Mouse (Mus musculus): ENCODE measurements around the gene Ercc5.
A peak's percentile ranks its signal among the peaks of the same experiment; 100 is the strongest.

The Ercc5 gene

DNA sequence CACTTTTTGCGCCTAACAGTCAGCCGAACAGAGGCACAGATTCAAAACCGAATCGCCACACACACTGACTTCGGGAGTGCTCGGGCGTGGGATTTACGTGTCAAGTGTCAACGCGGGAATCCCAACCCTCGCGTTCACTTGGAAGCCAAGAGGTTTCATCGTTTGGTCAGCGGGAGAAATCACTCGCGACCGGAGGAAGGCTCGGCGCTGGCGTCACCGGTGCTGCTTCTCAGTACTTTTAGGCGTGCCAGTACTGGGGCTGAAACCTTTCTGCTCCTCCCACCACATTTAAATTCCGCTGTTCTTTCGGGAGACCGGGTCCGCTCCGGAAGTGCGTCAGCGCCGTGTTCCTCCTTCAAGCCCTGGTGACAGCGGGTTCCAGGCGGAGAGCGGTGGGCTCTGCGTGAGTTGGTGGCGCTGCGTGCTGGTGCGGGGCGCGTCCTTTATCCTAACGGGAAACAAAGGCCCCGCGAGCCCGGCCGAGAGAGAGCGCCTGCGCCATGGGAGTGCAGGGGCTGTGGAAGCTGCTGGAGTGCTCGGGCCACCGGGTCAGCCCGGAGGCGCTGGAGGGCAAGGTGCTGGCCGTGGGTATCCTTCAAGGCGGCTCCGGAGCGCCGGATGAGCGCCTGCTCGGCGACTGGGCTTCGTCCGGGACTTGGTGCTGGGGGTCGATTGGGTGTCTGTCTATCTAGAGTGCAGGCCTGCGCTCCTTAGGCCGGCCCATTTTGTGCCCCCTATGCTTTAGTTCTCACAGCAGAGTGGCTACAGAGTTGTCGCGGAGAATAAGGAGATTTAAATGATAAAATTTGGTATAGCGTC, at the start of gene Ercc5:
Gene Ercc5 (plus strand): TSS at position 182 of the 819 bp plus-strand sequence.
- DNase-seq, result peak; percentile 88 to 91

GRCm38 (mm10) chr1:44101448-44102225, 45.9 kb upstream of the Ercc5 start:
- DNase-seq, result peak; percentile 47 to 59

- peak; percentile 95 to 98 for DNase-seq
Measured at GRCm38 (mm10) chr1:44102259-44102717, 45.3 kb upstream of the Ercc5 start, which contains the start of gene Tex30. Gene Tex30 (minus strand): TSS chr1:44102441.

- DNase-seq, result peak; percentile 8 to 18
Measured at GRCm38 (mm10) chr1:44102939-44103338, 44.6 kb upstream of the Ercc5 start.

DNA sequence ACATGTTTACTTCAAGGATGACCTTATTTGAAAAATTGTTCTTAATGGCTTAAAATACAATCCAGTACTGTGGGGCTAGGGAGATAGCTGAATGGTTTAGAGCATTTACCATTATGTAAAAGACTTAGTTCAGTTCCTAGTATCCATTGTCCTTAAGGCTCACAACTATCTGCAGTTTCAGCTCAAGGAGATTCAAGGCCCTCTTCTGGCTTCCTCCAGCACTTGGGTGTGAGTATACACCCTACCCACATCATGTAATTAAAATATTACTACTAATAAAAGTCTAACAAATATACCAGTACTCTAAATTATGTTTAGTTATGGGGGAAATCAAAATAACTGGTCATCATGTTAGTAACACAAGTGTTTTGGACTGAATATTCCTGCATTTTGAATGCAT, 30.0 kb upstream of the Ercc5 start:
- DNase-seq, result no peak

GRCm38 (mm10) chr1:44118239-44119054, 29.1 kb upstream of the Ercc5 start, which contains the start of the genes Kdelc1 and Bivm:
Gene Kdelc1 (minus strand): TSS chr1:44118808.
Gene Bivm (plus strand): TSS chr1:44118957.
- DNase-seq, result peak; percentile 92 to 93

GRCm38 (mm10) chr1:44119201-44120073, 28.1 kb upstream of the Ercc5 start:
- DNase-seq, result peak; percentile 88 to 90

GRCm38 (mm10) chr1:44120074-44120406, 27.5 kb upstream of the Ercc5 start:
- DNase-seq, result no peak

DNA sequence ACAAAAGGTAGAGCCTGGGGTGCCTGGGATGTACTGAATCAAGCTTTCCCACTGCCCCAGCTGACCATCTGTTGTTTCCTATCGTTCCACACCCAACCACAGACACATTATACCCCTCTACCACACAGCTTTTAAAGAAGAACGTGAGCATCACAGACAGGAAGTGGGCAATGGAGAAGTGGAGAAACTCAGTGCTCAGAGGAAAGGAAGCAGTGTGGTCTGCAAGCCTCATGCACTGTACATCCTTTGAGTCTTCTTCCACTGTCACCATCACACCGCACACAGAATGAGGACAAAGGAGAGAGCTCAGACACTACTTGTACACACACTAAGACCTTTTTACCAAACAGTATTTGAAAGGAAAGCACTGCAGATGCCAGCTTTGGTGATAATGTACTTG, 25.3 kb upstream of the Ercc5 start:
- DNase-seq, result no peak

- no peak for DNase-seq
Measured at GRCm38 (mm10) chr1:44125590-44125989, 22.0 kb upstream of the Ercc5 start.

GRCm38 (mm10) chr1:44129929-44130581, 17.5 kb upstream of the Ercc5 start:
- DNase-seq, result no peak

DNA sequence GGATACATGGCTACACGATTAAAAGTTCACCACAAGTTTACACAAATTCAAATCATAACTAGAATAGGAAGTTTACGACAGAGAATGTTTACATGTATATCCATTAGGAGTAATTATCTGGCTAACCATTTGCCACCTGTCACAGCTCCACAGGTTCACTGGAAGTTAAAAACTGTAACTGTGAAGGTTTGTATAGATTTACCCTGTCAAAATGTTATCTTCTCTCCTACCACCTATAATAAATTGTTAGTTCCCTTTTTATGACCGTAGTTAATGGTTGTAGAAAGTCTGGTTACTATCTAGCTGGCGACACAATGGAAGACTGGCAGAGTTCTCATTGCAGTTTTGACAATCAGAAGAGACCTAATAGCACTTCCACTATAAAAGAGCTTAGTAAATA, 7.3 kb upstream of the Ercc5 start:
- DNase-seq, result no peak

DNA sequence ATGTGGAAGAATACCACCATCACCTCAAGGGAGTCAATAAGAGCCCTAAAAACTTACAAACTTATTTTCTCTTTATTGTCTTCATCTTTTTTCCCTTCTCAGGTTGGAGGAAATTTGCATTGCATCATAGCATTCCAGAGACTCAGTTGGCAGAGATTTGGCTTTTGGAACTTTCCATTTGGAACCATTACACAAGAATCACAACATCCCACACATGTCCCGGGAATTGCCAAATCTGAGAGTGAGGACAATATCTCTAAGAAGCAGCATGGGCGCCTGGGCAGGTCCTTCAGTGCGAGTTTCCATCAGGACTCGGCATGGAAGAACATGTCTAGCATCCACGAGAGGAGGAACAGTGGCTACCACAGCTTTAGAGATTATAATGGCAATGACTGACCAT, 4.8 kb upstream of the Ercc5 start:
- no peak for DNase-seq

DNA sequence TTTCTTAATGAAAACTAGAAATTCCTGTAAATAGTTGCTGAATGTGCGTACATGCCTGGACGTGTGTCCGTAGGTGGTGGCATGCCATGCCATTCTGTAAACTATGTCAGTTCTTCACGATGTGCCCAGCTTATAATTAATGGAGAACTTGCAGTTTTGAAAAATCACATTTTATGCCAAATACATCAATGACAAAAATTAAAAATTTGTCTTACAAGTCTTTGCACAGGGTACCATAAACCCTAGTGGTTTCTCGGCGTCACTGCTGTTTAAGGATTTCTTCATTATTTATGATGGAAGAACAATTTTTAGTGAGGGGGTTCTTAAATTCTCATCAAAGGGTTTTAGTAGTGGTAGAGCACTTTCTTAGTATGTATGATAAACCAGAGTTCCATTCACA, 1.2 kb downstream of the Ercc5 start:
- peak in 1 of 2 experiments; percentile 20 for DNase-seq

- peak; percentile 13 to 24 for DNase-seq
Measured at GRCm38 (mm10) chr1:44155287-44155686, 7.7 kb downstream of the Ercc5 start.

DNA sequence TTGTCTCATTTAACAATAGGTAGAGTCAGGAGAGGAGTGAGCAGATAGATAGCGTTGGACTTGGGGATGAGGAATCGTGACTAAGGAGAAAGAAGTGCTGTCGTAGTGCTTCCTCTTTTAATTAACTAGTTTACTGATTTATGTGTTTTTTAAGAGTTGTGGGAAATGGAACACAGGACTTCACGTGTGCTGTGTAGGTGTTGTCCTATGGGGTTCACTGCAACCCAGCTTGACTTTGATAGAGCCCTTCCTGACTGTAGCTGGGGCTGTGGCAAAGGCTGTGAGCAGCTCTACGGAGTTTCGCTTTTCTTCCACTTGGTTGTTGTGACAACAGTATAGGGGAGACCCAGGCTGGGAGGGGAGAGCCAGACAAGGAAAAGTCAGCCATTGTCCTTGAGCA, 10.8 kb downstream of the Ercc5 start:
- no peak for DNase-seq

DNA sequence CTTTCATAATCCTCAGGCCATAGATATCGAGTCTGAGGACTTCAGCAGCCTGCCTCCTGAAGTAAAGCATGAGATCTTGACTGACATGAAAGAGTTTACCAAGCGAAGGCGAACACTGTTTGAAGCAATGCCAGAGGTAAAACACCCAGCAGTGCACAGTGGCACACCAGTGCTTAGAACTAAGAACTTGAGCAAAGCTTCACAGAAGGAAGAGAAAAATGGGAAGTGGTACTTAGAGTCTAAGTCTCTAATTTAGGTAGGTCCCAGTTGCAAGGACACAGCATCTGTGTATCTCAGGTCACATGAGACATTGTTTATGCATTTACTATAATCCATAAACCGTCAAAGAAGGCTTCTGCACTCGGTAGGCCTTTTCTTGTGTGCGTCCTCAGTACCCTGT, 14.3 kb downstream of the Ercc5 start:
- no peak for DNase-seq

DNA sequence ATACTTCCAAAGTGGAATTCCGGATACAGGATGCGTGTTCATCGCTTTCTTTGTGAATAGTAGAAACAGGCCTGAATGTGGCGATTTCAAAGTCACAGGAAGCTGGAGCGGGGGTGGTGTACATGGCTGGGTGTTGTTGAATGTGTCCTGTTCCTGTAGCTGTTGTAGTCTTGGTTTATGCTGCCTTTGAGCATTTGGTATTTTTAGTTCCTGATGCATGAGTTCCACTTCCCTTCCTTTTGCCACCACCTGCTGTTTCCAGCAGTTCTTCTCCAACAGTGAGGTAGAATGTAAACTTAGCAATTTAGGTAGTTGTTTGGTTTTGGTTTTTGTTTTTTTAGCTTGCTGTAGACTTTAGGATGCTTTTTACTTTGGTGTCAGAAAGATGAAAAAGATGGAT, 14.8 kb downstream of the Ercc5 start:
- no peak for DNase-seq

GRCm38 (mm10) chr1:44167859-44168383, 20.4 kb downstream of the Ercc5 start:
- DNase-seq, result no peak

- no peak for DNase-seq
Measured at GRCm38 (mm10) chr1:44172656-44173055, 25.1 kb downstream of the Ercc5 start.

GRCm38 (mm10) chr1:44173903-44174302, 26.4 kb downstream of the Ercc5 start:
- DNase-seq, result no peak

All from cerebellum, postnatal 10 days (tissue).